Mouse (Mus musculus) thymus, postnatal 36 days (tissue): ENCODE data around the gene H2-Ab1.
"Not testable (repeated sequence)": the region's sequence is repeated elsewhere in the genome, so short reads cannot be mapped to it uniquely, and the experiment has no call there.

Experiments used
- DNase-seq, 2 experiments: peaks; one replicate each; pipeline ENCODE4 v3.0.0; 2022; ENCODE audit warnings: mixed read lengths in 2 of 2

Gene H2-Ab1

DNA sequence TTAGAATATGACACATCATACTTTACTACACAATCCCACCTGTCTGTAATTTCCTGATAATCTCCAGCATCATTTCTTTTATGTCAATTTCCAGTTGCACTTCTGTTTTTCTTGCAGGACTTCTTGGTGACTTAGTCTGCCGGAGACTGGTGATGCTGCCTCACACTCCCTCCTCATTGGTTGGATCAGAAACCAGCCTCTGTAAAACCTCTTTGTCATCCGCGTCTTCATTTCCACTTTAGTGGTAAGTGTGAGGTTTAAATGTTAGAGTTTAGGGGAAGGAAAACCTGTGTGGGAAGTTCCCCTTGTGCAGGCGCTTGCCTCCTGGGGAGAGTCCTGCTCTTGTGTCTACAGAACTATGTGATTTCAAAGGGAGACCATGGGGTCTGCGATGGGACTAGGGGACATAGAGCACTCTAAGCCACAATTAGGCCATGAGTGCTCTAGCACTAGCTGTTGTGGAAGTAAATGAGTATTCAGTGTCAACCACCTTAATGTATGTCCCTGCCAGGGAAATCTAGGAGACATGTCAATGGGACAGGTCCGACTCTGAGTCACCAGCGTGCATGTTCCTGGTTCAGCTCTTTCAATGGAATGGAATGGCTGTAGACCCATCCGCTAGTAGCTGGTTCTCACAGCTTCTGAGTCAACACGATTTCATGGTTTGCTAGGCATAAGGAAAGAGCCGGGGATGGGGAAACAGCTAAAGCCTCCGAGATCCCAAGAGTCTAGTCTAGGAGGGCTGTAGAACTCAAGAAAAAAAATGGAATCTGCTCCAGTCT lies at the start of gene H2-Ab1:
TSS of gene H2-Ab1 (plus strand) at position 96 of the 782 bp plus-strand sequence.
- DNase-seq = peak; percentile 81 to 87

DNA sequence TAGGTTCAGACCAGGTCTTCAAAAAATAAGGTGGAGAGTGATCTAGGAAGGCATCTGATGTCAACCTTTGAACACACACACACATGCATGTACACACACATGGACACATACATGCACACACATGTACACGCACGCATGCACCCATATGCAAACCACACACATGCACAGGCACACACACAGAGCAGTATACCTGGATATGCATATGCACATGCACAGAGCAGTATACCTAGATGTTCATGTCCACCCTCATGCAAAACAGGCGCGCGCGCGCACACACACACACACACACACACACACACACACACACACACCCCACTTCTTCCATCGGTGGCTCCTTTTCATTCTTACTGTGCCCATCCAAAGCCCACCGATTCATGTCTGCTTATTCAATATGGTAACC lies 49.6 kb upstream of the H2-Ab1 start:
- peak in 1 of 2 experiments; percentile 16 for DNase-seq

- DNase-seq = peak in 1 of 2 experiments; percentile 20
Observed at GRCm38 (mm10) chr17:34208421-34208820, 49.1 kb upstream of the H2-Ab1 start.

- peak; percentile 52 to 53 for DNase-seq
Observed at GRCm38 (mm10) chr17:34209680-34210079, 47.8 kb upstream of the H2-Ab1 start.

DNA sequence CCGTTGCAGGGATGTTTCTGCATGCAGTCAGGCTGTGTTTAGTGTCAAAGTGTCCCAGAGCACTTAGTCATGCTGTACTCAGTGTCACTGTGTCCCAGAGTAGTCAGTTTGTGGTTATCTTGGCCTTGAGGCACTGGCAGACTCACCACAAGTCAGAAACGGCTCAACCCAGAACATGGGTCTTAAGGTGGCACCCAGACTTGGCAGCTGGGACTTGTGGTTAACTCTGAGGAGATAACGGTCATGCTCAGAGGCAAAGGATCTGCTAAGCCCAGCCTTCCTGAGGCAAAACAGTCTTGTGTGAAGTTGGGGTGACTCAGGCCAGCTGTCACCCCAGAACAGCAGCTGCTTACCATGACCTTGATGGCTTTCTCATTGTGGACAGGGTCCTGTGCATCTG lies 46.9 kb upstream of the H2-Ab1 start:
- DNase-seq = peak; percentile 55 to 70

DNA sequence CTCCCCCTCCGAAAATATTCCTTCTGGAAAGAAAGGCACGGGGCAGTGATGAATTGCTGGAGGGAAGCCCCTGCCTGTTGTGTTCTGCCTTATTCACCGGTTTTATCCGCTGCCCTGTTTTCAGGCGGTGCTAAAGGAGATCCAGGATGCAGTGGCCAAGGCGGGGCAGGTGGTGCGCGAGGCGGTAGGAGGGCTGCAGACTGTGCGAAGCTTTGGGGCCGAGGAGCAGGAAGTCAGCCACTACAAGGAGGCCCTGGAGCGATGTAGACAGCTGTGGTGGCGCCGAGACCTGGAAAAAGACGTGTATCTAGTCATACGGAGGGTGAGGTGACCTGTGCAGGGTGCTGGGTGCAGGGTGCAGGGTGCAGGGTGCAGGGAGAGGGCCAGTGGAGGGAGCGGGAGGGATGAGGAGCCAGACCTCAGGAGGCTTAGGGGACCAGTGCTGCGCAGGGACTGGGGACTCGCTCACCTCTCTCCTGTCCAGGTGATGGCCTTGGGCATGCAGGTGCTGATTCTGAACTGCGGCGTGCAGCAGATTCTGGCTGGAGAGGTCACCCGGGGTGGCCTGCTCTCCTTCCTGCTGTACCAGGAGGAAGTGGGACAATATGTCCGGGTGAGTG lies 45.6 kb upstream of the H2-Ab1 start:
- DNase-seq = peak; percentile 81 to 87

DNA sequence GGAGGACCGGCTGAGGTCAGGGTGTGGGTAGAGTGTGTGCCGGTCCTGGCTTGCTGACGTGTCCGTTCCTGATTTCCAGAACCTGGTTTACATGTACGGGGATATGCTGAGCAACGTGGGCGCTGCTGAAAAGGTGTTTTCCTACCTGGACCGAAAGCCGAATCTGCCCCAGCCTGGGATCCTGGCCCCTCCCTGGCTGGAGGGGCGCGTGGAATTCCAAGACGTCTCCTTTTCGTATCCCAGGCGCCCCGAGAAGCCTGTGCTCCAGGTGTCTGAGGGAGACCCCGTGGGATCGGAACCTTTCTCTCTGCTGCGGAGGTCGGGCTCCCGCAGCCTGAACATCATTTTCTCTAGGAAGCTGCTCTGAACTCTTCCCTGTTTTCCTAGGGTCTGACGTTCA lies 43.6 kb upstream of the H2-Ab1 start:
- no peak for DNase-seq

DNA sequence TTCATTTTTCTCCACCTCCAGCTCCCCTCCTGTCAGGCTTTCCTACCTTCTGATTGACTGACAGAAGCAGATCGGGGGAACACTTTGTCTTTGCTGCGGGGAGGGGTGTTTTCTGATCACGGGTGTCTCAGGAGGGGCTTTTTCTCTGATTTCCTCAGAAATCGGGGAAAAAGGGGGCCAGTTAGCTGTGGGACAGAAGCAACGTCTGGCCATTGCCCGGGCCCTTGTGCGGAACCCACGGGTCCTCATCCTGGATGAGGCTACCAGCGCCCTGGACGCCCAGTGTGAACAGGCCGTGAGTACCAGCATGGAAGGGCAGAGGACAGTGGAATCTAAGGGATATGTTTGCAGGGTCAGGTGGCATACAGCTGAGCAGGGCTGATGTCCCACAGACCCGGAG lies 42.3 kb upstream of the H2-Ab1 start:
- no peak for DNase-seq

DNA sequence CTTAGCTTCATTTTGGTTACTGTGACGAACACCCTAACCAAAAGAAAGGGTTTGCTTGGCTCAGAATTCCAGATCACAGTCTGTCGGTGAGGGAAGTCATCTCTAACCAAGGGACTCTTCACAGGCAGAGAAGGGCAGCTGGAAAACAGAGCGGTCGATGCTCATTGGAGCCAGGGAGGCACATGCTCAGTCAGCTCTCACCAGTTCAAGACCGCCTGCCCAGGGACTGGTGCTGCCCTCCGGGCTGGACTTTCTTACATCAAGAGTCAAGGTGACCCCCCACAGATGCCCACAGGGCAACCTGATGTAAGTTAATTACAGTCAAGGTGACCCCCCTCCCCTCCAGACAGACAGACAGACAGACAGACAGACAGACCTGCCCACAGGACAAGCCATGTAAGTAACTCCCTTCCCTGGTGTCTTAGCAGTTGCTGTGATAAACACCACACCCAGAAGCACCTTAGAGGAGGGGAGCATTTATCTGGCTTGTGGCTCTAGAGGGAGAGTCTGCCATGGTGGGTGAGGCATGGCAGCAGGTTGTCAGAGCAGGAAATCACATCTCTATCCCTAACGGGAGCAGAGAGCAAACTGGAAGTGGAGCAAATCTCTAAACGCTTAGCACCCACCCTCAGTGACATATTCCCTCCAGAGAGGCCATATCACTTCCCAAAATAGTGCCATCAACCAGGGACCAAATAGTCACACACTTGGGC lies 40.1 kb upstream of the H2-Ab1 start:
- no peak for DNase-seq

GRCm38 (mm10) chr17:34217986-34218385 lies 39.5 kb upstream of the H2-Ab1 start:
- DNase-seq = no peak

DNA sequence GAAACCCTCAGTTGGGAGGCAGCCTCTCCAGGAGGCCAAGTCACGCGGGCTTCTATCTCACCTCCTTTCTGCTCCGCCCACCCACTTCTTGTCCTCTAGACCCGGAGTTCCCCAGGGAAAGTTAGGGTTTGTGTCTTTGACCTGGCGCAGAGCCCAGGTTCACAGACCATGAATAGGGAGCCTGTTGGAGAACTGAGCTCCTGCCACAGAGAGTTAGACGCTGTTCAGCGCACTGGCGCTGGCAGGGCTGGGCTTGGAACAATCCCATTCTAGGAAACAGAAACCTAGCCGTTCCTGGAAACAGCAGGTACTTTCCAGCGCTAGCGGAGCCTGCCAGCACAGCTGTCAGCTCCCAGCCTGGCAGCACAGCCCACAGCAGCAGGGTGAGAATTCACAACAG lies 38.8 kb upstream of the H2-Ab1 start:
- peak; percentile 27 to 44 for DNase-seq

- peak; percentile 82 to 87 for DNase-seq
Observed at GRCm38 (mm10) chr17:34219096-34219495, 38.4 kb upstream of the H2-Ab1 start.

GRCm38 (mm10) chr17:34219801-34220200 lies 37.7 kb upstream of the H2-Ab1 start:
- DNase-seq = not testable (repeated sequence)

- not testable (repeated sequence) for DNase-seq
Observed at GRCm38 (mm10) chr17:34220401-34220800, 37.1 kb upstream of the H2-Ab1 start.

DNA sequence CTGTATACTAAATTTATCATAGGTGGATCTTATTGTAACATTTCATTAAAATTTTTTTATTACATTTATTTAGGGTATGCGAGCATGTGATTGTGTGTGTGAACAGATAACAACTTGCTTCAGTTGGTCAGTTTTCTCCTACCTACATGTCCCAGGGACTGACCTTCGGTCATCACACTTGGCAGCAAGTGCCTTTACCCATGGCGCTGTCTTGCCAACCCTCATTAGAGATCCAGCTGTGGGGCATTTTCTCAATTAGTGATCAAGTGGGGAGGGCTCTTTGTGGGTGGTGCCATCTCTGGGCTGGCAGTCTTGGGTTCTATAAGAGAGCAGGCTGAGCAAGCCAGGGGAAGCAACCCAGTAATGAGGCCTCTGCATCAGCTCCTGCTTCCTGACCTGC lies 32.7 kb upstream of the H2-Ab1 start:
- DNase-seq = no peak

- no peak for DNase-seq
Observed at GRCm38 (mm10) chr17:34225426-34225825, 32.1 kb upstream of the H2-Ab1 start.

DNA sequence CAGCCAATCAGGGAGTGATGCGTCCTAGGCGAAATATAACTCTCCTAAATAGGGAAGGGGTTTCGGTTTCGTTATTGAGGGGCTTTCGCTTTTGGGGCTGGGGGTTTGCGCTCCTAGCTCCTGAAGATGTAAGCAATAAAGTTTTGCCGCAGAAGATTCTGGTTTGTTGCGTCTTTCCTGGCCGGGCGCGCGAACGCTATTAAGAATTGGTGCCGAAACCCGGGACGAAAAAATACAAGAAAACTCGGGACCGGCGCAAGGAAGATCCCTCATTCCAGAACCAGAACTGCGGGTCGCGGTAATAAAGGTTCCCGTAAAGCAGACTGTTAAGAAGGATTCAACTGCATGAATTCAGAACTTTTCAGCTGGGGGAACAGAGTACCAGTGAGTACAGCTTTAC lies 31.6 kb upstream of the H2-Ab1 start:
- DNase-seq = not testable (repeated sequence)

DNA sequence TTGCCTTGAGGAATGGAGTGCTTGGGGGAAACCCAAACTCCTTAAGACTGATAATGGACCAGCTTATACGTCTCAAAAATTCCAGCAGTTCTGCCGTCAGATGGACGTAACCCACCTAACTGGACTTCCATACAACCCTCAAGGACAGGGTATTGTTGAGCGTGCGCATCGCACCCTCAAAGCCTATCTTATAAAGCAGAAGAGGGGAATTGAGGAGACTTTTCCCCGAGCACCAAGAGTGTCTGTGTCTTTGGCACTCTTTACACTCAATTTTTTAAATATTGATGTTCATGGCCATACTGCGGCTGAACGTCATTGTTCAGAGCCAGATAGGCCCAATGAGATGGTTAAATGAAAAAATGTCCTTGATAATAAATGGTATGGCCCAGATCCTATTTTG lies 26.5 kb upstream of the H2-Ab1 start:
- not testable (repeated sequence) for DNase-seq

GRCm38 (mm10) chr17:34232021-34232420 lies 25.5 kb upstream of the H2-Ab1 start:
- DNase-seq = not testable (repeated sequence)

DNA sequence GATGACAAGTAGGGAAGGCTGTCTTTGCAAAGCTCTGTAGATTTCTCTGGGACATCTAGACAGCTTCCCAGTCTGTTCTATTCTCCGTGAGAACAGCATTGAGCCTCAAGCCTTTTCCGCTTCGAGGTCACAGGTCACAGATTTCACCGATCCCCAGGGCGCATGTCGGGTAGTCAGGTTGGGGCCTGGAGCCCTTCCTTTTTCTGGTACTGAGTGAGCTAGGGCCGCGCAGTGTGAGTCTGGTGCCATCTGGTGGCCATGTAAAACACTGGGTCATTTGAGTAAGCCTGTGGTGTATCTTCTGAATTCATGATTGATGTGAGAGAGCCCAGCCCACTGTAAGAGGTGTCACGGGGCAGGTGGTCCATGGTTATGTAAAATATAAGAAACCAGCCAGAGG lies 22.6 kb upstream of the H2-Ab1 start:
- peak; percentile 88 to 89 for DNase-seq

GRCm38 (mm10) chr17:34236691-34237090 lies 20.8 kb upstream of the H2-Ab1 start:
- no peak for DNase-seq

GRCm38 (mm10) chr17:34237741-34238140 lies 19.7 kb upstream of the H2-Ab1 start:
- no peak for DNase-seq

GRCm38 (mm10) chr17:34238706-34239105 lies 18.8 kb upstream of the H2-Ab1 start, which contains the start of gene H2-Ob:
TSS of gene H2-Ob (plus strand) at chr17:34238903.
- no peak for DNase-seq

DNA sequence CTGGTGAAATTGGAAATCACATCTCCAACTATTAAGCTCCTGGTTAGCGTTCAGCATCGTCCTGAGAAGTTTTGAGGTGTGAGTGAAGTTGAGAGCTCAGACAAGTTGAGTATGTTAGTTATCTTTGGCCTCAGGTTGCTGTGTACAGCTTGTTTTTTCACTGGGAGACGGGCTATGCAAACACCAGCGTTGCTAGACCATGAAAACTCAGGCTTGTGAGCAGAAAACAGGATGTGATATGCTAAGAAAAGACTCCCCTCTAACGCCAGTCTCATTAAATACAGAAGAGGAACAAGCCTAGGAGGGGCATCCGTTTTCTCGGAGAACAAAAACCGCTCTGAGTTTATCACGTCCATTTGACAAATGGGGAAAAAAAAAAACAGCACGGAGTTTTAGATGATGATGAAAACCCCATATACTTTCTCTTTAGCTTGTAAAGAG lies 17.9 kb upstream of the H2-Ab1 start:
- no peak for DNase-seq
